Mouse (Mus musculus) erythroblast, embryonic 14.5 days (primary cell): ENCODE results near the gene Mob3a.

Experiments used
- GATA1 ChIP-seq: IDR thresholded peaks from 2 replicates; pipeline ENCODE4 v1.6.1; 2012; ENCODE audit warnings: low read length, inconsistent platforms, mixed read lengths
- TAL1 ChIP-seq: IDR thresholded peaks from 3 replicates; pipeline ENCODE4 v1.6.1; 2012; ENCODE audit warnings: low read length, inconsistent platforms, mixed read lengths

- TF ChIP-seq TAL1 (no peak), GATA1 (no peak)
Measured at GRCm38 (mm10) chr10:80700732-80701131, 1.0 kb downstream of the Mob3a start.
